Mouse (Mus musculus) cerebellum, adult 2 months (tissue): ENCODE data around the gene Mkln1.

Experiments used
- CTCF ChIP-seq: fragments of 200-500 bp; IDR thresholded peaks from 2 replicates; pipeline ENCODE4 v1.5.1; 2011; ENCODE audit warnings: low read depth, mild to moderate bottlenecking, control low read depth, low read length, moderate library complexity, borderline replicate concordance; ENCODE audit not compliant: insufficient read depth
- POLR2A ChIP-seq: fragments of 200-500 bp; IDR thresholded peaks from 2 replicates; pipeline ENCODE4 v1.6.1; 2011; ENCODE audit warnings: low read length, control low read depth, borderline replicate concordance; ENCODE audit not compliant: insufficient read depth

DNA sequence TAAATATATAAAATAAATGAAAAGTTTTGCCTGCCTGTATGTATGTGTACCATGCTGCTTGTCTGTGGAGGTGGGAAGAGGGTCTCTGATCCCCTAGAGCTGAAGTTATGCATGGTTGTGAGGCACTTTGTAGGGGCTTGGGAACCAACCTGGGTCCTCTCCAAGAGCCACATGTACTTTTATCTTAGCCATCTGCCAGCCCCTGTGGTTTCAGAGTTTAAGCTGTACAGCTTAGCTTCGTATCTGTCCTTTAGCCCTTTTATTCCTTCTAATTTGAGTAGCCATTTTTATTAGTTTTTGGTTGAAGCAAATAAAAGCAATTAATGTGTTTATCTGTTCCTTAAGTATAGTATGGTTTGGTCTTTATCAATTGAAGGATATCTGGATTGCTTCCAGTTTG lies 12.5 kb downstream of the Mkln1 start:
- no peak for TF ChIP-seq POLR2A
- no peak for TF ChIP-seq CTCF
